Mouse (Mus musculus) hematopoietic multipotent progenitor cell, adult 10-12 weeks (in vitro differentiated cells): ENCODE results near the gene Frmd4a. TPM values are rescaled to one million over a fixed set of nuclear protein-coding genes. Genes with fewer than 3 reads are reported as not detected.

Experiments
- polyA plus RNA-seq: library from polyadenylated mRNA; stranded (reverse); fragments of >175 nt; gene quantifications from 2 replicates; pipeline ENCODE4 v1.2.3, GENCODE M21; 2012; ENCODE audit warnings: low replicate concordance

Frmd4a gene
- polyA plus RNA-seq: 8.1 and 13.3 TPM in 2 replicates

DNA sequence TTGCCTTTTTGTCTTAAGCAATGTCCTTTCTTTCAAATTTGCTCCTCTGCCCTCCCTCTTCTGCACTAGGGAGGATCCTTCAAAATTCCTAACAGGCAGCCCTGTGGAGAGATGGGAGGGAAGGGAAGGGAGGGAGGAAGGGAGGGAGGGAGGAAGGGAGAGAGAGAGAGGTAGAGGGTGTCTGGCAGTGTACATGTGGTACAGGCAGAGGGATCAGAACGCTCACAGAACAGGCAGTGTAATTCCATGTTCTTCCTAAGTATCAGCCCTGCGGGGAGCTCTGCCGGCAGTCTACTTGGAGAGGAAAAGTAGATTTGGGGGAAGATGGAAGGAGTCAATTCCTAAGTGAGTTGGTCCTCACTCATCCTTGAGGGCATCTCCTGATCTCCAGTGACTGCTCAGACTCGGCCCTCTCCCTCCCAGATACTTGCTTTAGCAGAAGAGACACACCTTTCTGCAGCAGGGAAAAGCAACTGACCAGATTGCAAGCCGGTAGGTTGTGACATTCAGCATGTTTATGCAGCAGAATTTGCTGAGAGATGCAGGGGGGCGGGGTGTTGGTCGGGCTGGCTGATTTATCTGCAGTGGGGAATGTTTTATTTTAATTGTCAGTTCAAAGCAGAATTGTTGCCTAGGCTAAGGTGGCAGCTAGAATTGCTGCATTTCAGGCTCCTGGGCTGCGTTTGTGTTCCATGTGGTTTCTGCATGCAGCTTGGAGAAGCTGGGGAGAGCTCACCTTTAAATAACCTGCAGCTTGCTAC, at the start of gene Frmd4a:
Gene Frmd4a, plus strand, starts transcription at position 190 of the 761 bp plus-strand sequence.

DNA sequence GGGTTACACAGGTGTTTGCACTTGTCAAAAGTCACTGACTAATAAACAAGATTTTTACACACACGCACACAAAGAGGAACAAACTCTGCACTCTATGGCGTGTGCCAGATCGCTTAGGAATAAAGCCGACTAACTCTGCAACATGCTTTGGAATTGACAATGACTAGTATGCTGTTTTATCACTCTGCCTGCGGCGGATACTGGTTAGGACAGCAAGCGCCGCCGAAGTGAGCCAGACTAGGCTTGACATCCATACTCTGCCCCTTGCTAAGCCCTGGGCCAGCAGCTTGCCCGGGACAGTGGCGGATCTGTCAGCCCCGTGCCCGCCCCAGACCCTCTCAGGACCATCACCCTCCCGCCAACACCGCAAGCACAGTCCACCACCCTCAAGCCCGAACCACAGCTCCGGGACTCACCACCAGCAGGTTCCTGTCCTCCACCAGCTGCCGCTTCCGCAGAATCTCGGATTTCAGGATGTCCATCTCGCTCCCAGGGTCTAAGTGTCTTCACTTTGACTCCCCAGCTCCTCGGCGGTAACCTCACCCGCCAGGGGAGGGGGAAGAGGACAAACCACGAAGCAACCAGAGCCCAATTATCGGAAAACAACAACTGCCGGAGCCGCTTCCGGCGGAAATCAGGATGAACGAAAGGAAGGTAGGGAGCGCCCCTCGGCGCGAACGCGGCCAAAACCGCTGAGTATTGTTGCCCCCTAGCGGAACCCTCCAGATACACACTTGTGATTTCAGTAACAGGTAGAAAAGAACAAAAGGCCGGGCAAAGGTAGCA, 634.2 kb downstream of the Frmd4a start, which contains the start of gene Prpf18:
Gene Prpf18, minus strand, starts transcription at position 614 of the 786 bp plus-strand sequence.

